8 mouse cellular contexts compared by ENCODE assay signal in the genomic region with DNA sequence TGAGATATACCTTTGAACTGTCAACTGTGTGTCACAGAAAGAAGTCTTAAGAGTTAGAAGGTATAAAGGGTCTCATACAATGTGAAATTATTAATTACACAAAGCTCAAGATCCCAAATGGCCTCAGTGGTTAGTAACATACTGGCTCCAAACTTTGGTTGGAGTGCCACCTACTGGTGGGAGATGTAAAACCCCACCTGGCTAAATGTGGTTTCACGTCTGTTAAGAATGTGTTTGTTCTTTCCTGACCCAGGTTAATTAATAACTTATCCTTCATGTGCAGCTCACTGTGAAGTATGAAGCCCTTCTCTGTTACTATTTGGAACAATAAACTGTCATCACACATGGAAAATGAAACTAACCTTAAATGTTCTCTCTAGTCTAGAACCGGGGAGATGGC. TPM values are rescaled to one million over a fixed set of nuclear protein-coding genes. Genes with fewer than 3 reads are reported as not detected.
A peak's percentile ranks its signal among the peaks of the same experiment; 100 is the strongest.
DNase-seq lines count a peak whose midpoint lies in the region; ATAC-seq and TF ChIP-seq lines count a peak whose summit lies in the region.
"Had no signal": no experiment of that assay in that cellular context is flagged by ENCODE, and none has a peak within 500 bp of the region (broad histone marks: within the 10 kb centered on the region; RNA-seq: fewer than 3 reads in every experiment).

No protein-coding gene starts in this region.

- H3K27me3 ChIP-seq in heart, postnatal 0 days (ENCODE audit: control insufficient read depth, insufficient read depth, low read length), result no peaks in the 10 kb centered on the region
- H3K27me3 ChIP-seq in lung, postnatal 0 days (replicated peaks; ENCODE audit: insufficient read depth, low read length), result no peaks in the 10 kb centered on the region
- H3K27me3 ChIP-seq: heart, embryonic 13.5 days had no signal

- no peak overlapping the region for H3K4me3 ChIP-seq in heart, postnatal 0 days (ENCODE audit: low read depth, low read length)
- no peak overlapping the region for H3K4me3 ChIP-seq in lung, postnatal 0 days (ENCODE audit: low read depth, low read length)
- H3K4me3 ChIP-seq: heart, embryonic 13.5 days had no signal

- peaks cover 33% of the 10 kb centered on the region for H3K36me3 ChIP-seq in heart, postnatal 0 days (replicated peaks; ENCODE audit: control insufficient read depth, insufficient read depth, low read length)
- H3K36me3 ChIP-seq in lung, postnatal 0 days (ENCODE audit: insufficient read depth, low read length), result peaks cover 3% of the 10 kb centered on the region; the same call in 1 of the 2 replicates

- 0 out of 2 replicates have a peak, but pooled peaks have one; percentile 55 for ATAC-seq in heart, postnatal 0 days (ENCODE audit: insufficient read depth, low read depth)
- peak; percentile 70 for ATAC-seq in lung, postnatal 0 days

- H3K9ac ChIP-seq in heart, postnatal 0 days (replicated peaks; ENCODE audit: low read depth, low read length), result no peak overlapping the region
- H3K9ac ChIP-seq in lung, postnatal 0 days (replicated peaks; ENCODE audit: low read depth), result no peak overlapping the region
- H3K9ac ChIP-seq: heart, embryonic 13.5 days had no signal

- peak; percentile 89 for TF ChIP-seq CTCF in heart, postnatal 0 days (IDR thresholded peaks at IDR 0.05; ENCODE audit: low read depth)
- peak; percentile 82 for TF ChIP-seq CTCF in lung, postnatal 0 days (IDR thresholded peaks at IDR 0.05)

- no peaks in the 10 kb centered on the region for H3K4me1 ChIP-seq in heart, postnatal 0 days (ENCODE audit: control insufficient read depth, insufficient read depth)
- no peaks in the 10 kb centered on the region for H3K4me1 ChIP-seq in lung, postnatal 0 days (ENCODE audit: insufficient read depth, low read depth, low read length)
- H3K4me1 ChIP-seq: heart, embryonic 13.5 days had no signal

- peak; percentile 60 for DNase-seq in CD4-positive helper T cell, adult 2 months (ENCODE audit: low read depth, low spot score)
- DNase-seq in ES-CJ7 (ENCODE audit: low read depth, low spot score), result peak; percentile 37
- DNase-seq in cerebellum, postnatal 25 days, result peak; percentile 39 to 71
- peak; percentile 26 for DNase-seq in heart, postnatal 0 days (ENCODE audit: low spot score)
- DNase-seq in kidney, postnatal 4 days, result peak; percentile 74 to 79
- DNase-seq in lung, postnatal 0 days (ENCODE audit: low spot score), result peak; percentile 75
- DNase-seq in retina, postnatal 1 day, result peak; percentile 61

- TF ChIP-seq EP300 in heart, postnatal 0 days (IDR thresholded peaks at IDR 0.05; ENCODE audit: low read depth), result no peak
- TF ChIP-seq EP300 in lung, postnatal 0 days (IDR thresholded peaks at IDR 0.05), result no peak

- H3K9me3 ChIP-seq in heart, postnatal 0 days (replicated peaks; ENCODE audit: control insufficient read depth, low read length), result no peaks in the 10 kb centered on the region
- H3K9me3 ChIP-seq in lung, postnatal 0 days (ENCODE audit: low read length), result no peaks in the 10 kb centered on the region
- H3K9me3 ChIP-seq: heart, embryonic 13.5 days had no signal

- H3K4me2 ChIP-seq in heart, postnatal 0 days (ENCODE audit: low read depth, low read length), result no peak overlapping the region
- H3K4me2 ChIP-seq in lung, postnatal 0 days (replicated peaks; ENCODE audit: low read depth, low read length), result no peak overlapping the region
- H3K4me2 ChIP-seq: heart, embryonic 13.5 days had no signal

- WGBS in heart, postnatal 0 days, result 54% methylated on average over 2 of the region's 2 CpGs
- 37% methylated on average over 2 of the region's 2 CpGs for whole genome bisulfite sequencing in lung, postnatal 0 days

- H3K27ac ChIP-seq in heart, postnatal 0 days (ENCODE audit: low read depth), result no peak overlapping the region
- no peak overlapping the region for H3K27ac ChIP-seq in lung, postnatal 0 days (ENCODE audit: low read length)
- H3K27ac ChIP-seq: heart, embryonic 13.5 days had no signal

RNA-seq across cellular contexts. Expression of gene Ublcp1, which starts 16.9 kb away (rescaled TPM):
- total RNA-seq in heart, postnatal 0 days (2014; rRNA removed; ENCODE audit: low replicate concordance), result 15.0 and 16.2 TPM in 2 replicates
- polyA plus RNA-seq in heart, postnatal 0 days (2015; fragmentation: Nextera tagmentation; extraction: Ambion mirVana), result 45.0 and 46.1 TPM in 2 replicates
- polyA plus RNA-seq in lung, postnatal 0 days (2015; fragmentation: Nextera tagmentation; extraction: Ambion mirVana), result 55.5 and 60.5 TPM in 2 replicates

RNA-seq across cellular contexts. Expression of gene Il12b, which starts 53.6 kb away (rescaled TPM):
- total RNA-seq in heart, postnatal 0 days (2014; rRNA removed; ENCODE audit: low replicate concordance), result not detected in 2 replicates
- polyA plus RNA-seq in heart, postnatal 0 days (2015; fragmentation: Nextera tagmentation; extraction: Ambion mirVana), result not detected in 2 replicates
- polyA plus RNA-seq in lung, postnatal 0 days (2015; fragmentation: Nextera tagmentation; extraction: Ambion mirVana), result 0.11 and 0.18 TPM in 2 replicates

Comparison
In these comparisons a context has a peak if more than half of its experiments do, and no peak if none do; other contexts are left out.
1. DNase-seq: peak in every context shown above with its lines; median percentile 76 in kidney, postnatal 4 days; 75 in lung, postnatal 0 days; 61 in retina, postnatal 1 day; 60 in CD4-positive helper T cell, adult 2 months; 55 in cerebellum, postnatal 25 days; 37 in ES-CJ7; 26 in heart, postnatal 0 days.